ENCODE assay signal across 36 mouse cellular contexts in the genomic region with DNA sequence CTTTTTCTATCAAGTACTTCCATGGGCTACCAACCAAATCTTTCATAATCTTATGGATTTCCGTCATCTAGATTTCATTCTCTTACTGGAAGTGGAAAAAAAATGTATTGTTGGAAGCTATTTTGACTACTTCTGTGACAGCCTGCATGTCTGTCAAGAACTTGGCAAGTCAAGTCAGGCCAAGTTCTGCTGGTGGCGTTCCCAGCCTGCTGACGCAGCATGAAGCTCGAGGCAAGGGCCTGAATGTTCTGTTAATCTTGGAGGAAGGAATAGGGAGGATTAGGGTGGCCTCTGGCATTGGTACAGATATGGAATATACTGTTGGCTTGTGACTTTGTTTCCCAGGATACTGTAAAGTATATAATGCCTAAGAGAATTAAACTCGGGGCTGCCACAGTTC. TPM values are rescaled to one million over a fixed set of nuclear protein-coding genes. Genes with fewer than 3 reads are reported as not detected.
A peak's percentile ranks its signal among the peaks of the same experiment; 100 is the strongest.
DNase-seq lines count a peak whose midpoint lies in the region; ATAC-seq and TF ChIP-seq lines count a peak whose summit lies in the region.
"Had no signal": no experiment of that assay in that cellular context is flagged by ENCODE, and none has a peak within 500 bp of the region (broad histone marks: within the 10 kb centered on the region; RNA-seq: fewer than 3 reads in every experiment).

No protein-coding gene starts in this region.

- TF ChIP-seq EP300 in heart, adult 2 months (IDR thresholded peaks at IDR 0.05; ENCODE audit: insufficient read depth, low read depth, low read length): no peak

- no peak overlapping the region for H3K27ac ChIP-seq in heart, adult 2 months
- H3K27ac ChIP-seq: embryonic facial prominence, embryonic 10.5 days; embryonic facial prominence, embryonic 13.5 days; forebrain, embryonic 15.5 days; heart, embryonic 15.5 days; hindbrain, embryonic 10.5 days; hindbrain, embryonic 13.5 days; intestine, embryonic 15.5 days had no signal

- 67% methylated on average over 5 of the region's 5 CpGs for WGBS in heart, adult 2 months

- no peaks in the 10 kb centered on the region for H3K36me3 ChIP-seq in heart, adult 2 months (ENCODE audit: control insufficient read depth, insufficient read depth, low read length)
- H3K36me3 ChIP-seq: embryonic facial prominence, embryonic 10.5 days; embryonic facial prominence, embryonic 13.5 days; forebrain, embryonic 15.5 days; G1E; heart, embryonic 12.5 days; heart, embryonic 15.5 days; hindbrain, embryonic 10.5 days; hindbrain, embryonic 13.5 days; intestine, embryonic 15.5 days had no signal

- no peak for TF ChIP-seq CTCF in heart, adult 2 months (IDR thresholded peaks at IDR 0.05)

- intact Hi-C loops in heart, adult 2 months (cut with DNase I): no loop called here

- no peaks in the 10 kb centered on the region for H3K4me1 ChIP-seq in heart, adult 2 months (ENCODE audit: control insufficient read depth, insufficient read depth, low read length)
- H3K4me1 ChIP-seq: embryonic facial prominence, embryonic 10.5 days; embryonic facial prominence, embryonic 13.5 days; forebrain, embryonic 15.5 days; heart, embryonic 12.5 days; heart, embryonic 15.5 days; hindbrain, embryonic 10.5 days; hindbrain, embryonic 13.5 days; intestine, embryonic 15.5 days had no signal

- no peaks in the 10 kb centered on the region for H3K79me2 ChIP-seq in heart, adult 2 months (replicated peaks; ENCODE audit: control insufficient read depth, insufficient read depth, low read length)

- DNase-seq in cerebellum, postnatal 14 days: peak; percentile 6 to 30
- peak; percentile 0 for DNase-seq in right cerebral cortex, adult 18-20 months
- DNase-seq in right cerebral cortex, postnatal 14 days: no peak
- peak; percentile 89 for DNase-seq in fat pad, adult 2 months (ENCODE audit: extremely low read depth, low read depth, low spot score)
- no peak for DNase-seq in heart, adult 2 months
- DNase-seq: adrenal gland, adult 8-10 months; adrenal gland, postnatal 25 days; B cell, adult 2 months; cerebellum, adult 11-12 months; cerebellum, adult 9-10 months; cerebellum, postnatal 36 days; embryo, embryonic 11 days; gastrocnemius, postnatal 10 days; gastrocnemius, postnatal 36 days; heart, adult 11 months; heart, postnatal 10 days; heart, postnatal 36 days; kidney, adult 11 months had no signal

- ATAC-seq in cerebellum, adult (ENCODE audit: insufficient number of reproducible peaks, low FRiP score, low TSS enrichment): no peak
- ATAC-seq in erythroid progenitor cell, adult 5-6 weeks (replicated peaks; ENCODE audit: low FRiP score, poor library complexity, severe bottlenecking): no peak
- ATAC-seq: forebrain, embryonic 15.5 days; hindbrain, embryonic 16.5 days; intestine, embryonic 15.5 days; Patski had no signal

- no peak overlapping the region for H3K4me3 ChIP-seq in heart, adult 2 months
- H3K4me3 ChIP-seq: embryonic facial prominence, embryonic 10.5 days; embryonic facial prominence, embryonic 13.5 days; erythroblast, embryonic 14.5 days; forebrain, embryonic 15.5 days; heart, embryonic 12.5 days; heart, embryonic 15.5 days; hindbrain, embryonic 10.5 days; hindbrain, embryonic 13.5 days; intestine, embryonic 15.5 days had no signal

- H3K9ac ChIP-seq in heart, adult 2 months (ENCODE audit: low read depth, low read length): no peak overlapping the region
- H3K9ac ChIP-seq: embryonic facial prominence, embryonic 13.5 days; forebrain, embryonic 15.5 days; heart, embryonic 12.5 days; heart, embryonic 15.5 days; hindbrain, embryonic 13.5 days; intestine, embryonic 15.5 days had no signal

- H3K27me3 ChIP-seq in heart, adult 2 months (ENCODE audit: control insufficient read depth, insufficient read depth, low read length): no peaks in the 10 kb centered on the region
- H3K27me3 ChIP-seq: CH12.LX; embryonic facial prominence, embryonic 13.5 days; forebrain, embryonic 15.5 days; heart, embryonic 12.5 days; heart, embryonic 15.5 days; hindbrain, embryonic 13.5 days; intestine, embryonic 15.5 days had no signal

- TF ChIP-seq POLR2A in heart, adult 2 months (IDR thresholded peaks at IDR 0.05; ENCODE audit: insufficient read depth, low read depth, low read length): no peak

RNA-seq across cellular contexts. Expression of a gene that starts 39.8 kb away (rescaled TPM):
- total RNA-seq in erythroid progenitor cell, adult 5-6 weeks (2015; ENCODE audit: low replicate concordance): not detected in 2 replicates
- total RNA-seq in erythroid progenitor cell, adult 5-6 weeks (2017; ENCODE audit: low replicate concordance): not detected in 2 replicates
- total RNA-seq in heart, adult 2 months (2021): not detected
- not detected in 2 replicates for polyA plus RNA-seq in heart, adult 2 months (2012; rRNA removed)
- total RNA-seq: adrenal gland, adult 8-10 months; adrenal gland, postnatal 25 days; CH12.LX; G1E; gastrocnemius, adult 18-20 months; gastrocnemius, postnatal 10 days; gastrocnemius, postnatal 36 days; heart, postnatal 10 days; heart, postnatal 36 days had no signal
- polyA plus RNA-seq: cortical plate, adult 2 months; embryonic facial prominence, embryonic 10.5 days; embryonic facial prominence, embryonic 13.5 days; erythroblast, embryonic 14.5 days; forebrain, embryonic 11.5 days; forebrain, embryonic 15.5 days; G1E; heart, embryonic 12.5 days; heart, embryonic 15.5 days; hindbrain, embryonic 10.5 days; hindbrain, embryonic 13.5 days; hindbrain, embryonic 16.5 days; Patski had no signal

RNA-seq across cellular contexts. Expression of a gene that starts 56.3 kb away (rescaled TPM):
- total RNA-seq in erythroid progenitor cell, adult 5-6 weeks (2015; ENCODE audit: low replicate concordance): not detected in 2 replicates
- total RNA-seq in erythroid progenitor cell, adult 5-6 weeks (2017; ENCODE audit: low replicate concordance): not detected in 2 replicates
- total RNA-seq in heart, adult 2 months (2021): not detected
- polyA plus RNA-seq in heart, adult 2 months (2012; rRNA removed): not detected in 2 replicates
- total RNA-seq: adrenal gland, adult 8-10 months; adrenal gland, postnatal 25 days; CH12.LX; G1E; gastrocnemius, adult 18-20 months; gastrocnemius, postnatal 10 days; gastrocnemius, postnatal 36 days; heart, postnatal 10 days; heart, postnatal 36 days had no signal
- polyA plus RNA-seq: cortical plate, adult 2 months; embryonic facial prominence, embryonic 10.5 days; embryonic facial prominence, embryonic 13.5 days; erythroblast, embryonic 14.5 days; forebrain, embryonic 11.5 days; forebrain, embryonic 15.5 days; G1E; heart, embryonic 12.5 days; heart, embryonic 15.5 days; hindbrain, embryonic 10.5 days; hindbrain, embryonic 13.5 days; hindbrain, embryonic 16.5 days; intestine, embryonic 15.5 days; Patski had no signal

RNA-seq across cellular contexts. Expression of a gene that starts 58.8 kb away (rescaled TPM):
- not detected in 2 replicates for total RNA-seq in erythroid progenitor cell, adult 5-6 weeks (2015; ENCODE audit: low replicate concordance)
- not detected in 2 replicates for total RNA-seq in erythroid progenitor cell, adult 5-6 weeks (2017; ENCODE audit: low replicate concordance)
- total RNA-seq in heart, adult 2 months (2021): not detected
- not detected in 2 replicates for polyA plus RNA-seq in heart, adult 2 months (2012; rRNA removed)
- total RNA-seq: adrenal gland, adult 8-10 months; adrenal gland, postnatal 25 days; CH12.LX; G1E; gastrocnemius, adult 18-20 months; gastrocnemius, postnatal 10 days; gastrocnemius, postnatal 36 days; heart, postnatal 10 days; heart, postnatal 36 days had no signal
- polyA plus RNA-seq: cortical plate, adult 2 months; embryonic facial prominence, embryonic 10.5 days; embryonic facial prominence, embryonic 13.5 days; erythroblast, embryonic 14.5 days; forebrain, embryonic 11.5 days; forebrain, embryonic 15.5 days; G1E; heart, embryonic 12.5 days; heart, embryonic 15.5 days; hindbrain, embryonic 10.5 days; hindbrain, embryonic 13.5 days; hindbrain, embryonic 16.5 days; intestine, embryonic 15.5 days; Patski had no signal

Comparison
In these comparisons a context has a peak if more than half of its experiments do, and no peak if none do; other contexts are left out.
1. DNase-seq: peak in cerebellum, postnatal 14 days (2 of 2), right cerebral cortex, adult 18-20 months (single experiment) and fat pad, adult 2 months (single experiment); none in right cerebral cortex, postnatal 14 days (single experiment) and heart, adult 2 months (0 of 2).